Mouse (Mus musculus) liver, embryonic 14.5 days (tissue): ENCODE results near the gene Mad1l1.

Source experiments
- CTCF ChIP-seq: IDR thresholded peaks from 2 replicates; pipeline ENCODE4 v1.5.1; 2016; ENCODE audit warnings: antibody characterized with exemption, low read depth, control low read depth
- EP300 ChIP-seq: IDR thresholded peaks from 2 replicates; pipeline ENCODE4 v1.6.1; 2016; ENCODE audit warnings: antibody characterized with exemption, low read depth

DNA sequence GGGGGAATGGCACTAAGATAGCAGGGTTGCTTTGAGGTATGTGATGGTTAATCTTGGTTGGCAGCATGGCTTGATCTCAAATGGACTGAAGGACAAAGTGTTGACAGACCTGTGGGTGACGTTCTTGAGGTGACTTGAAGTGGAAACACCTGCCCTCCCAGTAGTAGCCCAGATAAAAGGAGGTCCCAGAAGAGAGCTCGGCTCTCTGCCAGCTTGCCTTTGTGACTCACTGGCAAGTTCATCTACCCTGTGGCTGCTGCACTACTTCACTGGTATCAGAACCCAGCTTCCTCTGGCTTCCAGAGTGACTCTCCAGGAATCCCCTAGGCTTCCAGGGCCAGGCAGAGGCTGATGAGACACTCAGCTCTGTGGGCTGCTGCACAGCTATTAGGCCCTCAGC, 170.2 kb downstream of the Mad1l1 start:
- TF ChIP-seq EP300 (no peak), CTCF (no peak)
